Mouse (Mus musculus) heart, postnatal 36 days (tissue): ENCODE results near the gene Cwc25. TPM values are rescaled to one million over a fixed set of nuclear protein-coding genes. Genes with fewer than 3 reads are reported as not detected.

ENCODE experiments used
- DNase-seq, 2 experiments: peaks; one replicate each; pipeline ENCODE4 v3.0.0; 2021 to 2022
- intact Hi-C: fragments of 180-260 bp; cut with DNase I; formaldehyde crosslinking; loops from one replicate; pipeline ENCODE4 v1.15.1; 2025
- microRNA-seq, 2 experiments: library from miRNA; unstranded; fragments of <30 nt; microRNA quantifications; one replicate each; pipeline ENCODE4 v1.2.0; 2021; ENCODE audit warnings: borderline number of aligned reads in 2 of 2
- total RNA-seq, 2 experiments: library from RNA; stranded (reverse); gene quantifications; 2 replicates each; pipeline ENCODE4 v1.2.3; 2021

Gene Cwc25
- total RNA-seq, 2 experiments from 2014 or later, result 7.5 to 7.9 TPM

DNA sequence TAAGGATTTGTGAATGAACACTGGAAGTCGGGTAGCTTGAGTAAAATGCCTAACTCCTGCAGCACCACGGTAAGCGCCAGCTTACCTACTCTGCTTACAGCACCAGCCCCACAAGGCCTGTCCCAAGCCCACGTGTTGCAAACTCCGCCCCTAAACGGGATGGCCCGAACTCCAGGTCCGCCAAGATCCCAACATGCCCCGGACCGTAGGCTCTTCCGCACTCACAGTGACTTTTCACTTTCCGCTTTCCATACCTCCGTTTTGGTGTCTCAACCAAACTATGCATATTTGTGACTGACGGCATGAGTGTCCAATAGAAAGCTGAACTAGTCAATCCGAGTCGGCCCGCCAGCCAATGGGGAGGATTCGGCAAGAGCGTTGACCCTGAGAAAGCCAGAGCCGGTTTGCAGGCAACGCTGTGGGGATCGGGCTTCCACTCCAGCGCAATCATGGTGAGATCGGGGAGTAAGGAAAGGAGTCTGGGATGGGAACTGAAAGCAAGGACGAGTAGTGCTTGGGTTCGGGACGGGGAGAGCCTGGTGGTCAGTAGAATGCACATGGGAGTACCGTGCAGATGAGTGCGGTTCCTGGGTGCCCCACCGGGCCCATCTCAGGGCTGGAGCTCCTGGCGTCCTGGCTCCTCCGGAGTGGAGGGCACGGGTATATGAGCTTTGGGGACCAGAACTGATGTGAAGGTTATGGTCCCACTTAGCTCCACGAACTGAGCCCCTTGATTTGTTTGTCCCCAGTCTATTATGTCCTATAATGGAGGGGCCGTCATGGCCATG lies 63.1 kb downstream of the Cwc25 start, which contains the start of gene Psmb3:
Gene Psmb3 (plus strand): TSS at position 361 of the 788 bp plus-strand sequence.
- intact Hi-C loops, result loop anchor here (5.0 kb wide), 1 partner anchor 284 kb away; the partner anchor contains the start of gene Plxdc1
- peak; percentile 98 to 99 for DNase-seq

DNA sequence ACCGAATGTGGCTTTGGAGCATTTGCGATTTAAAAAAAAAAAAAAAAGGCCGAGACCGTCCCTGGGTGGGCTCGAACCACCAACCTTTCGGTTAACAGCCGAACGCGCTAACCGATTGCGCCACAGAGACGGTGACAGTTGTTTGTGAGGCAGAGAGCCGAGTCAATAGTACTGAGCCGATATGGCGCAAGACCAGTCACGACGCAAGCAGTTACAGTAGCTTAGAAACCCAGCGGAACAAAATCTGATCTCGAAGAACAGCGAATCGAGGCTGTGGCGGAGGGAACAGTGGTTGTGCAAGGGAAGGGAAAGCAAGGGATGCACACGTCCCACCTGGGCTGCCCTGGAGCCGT lies 64.0 kb downstream of the Cwc25 start:
- intact Hi-C loops, result loop anchor here (5.0 kb wide), 1 partner anchor 285 kb away; the partner anchor contains the start of gene Plxdc1
- DNase-seq, result peak; percentile 93 to 95

DNA sequence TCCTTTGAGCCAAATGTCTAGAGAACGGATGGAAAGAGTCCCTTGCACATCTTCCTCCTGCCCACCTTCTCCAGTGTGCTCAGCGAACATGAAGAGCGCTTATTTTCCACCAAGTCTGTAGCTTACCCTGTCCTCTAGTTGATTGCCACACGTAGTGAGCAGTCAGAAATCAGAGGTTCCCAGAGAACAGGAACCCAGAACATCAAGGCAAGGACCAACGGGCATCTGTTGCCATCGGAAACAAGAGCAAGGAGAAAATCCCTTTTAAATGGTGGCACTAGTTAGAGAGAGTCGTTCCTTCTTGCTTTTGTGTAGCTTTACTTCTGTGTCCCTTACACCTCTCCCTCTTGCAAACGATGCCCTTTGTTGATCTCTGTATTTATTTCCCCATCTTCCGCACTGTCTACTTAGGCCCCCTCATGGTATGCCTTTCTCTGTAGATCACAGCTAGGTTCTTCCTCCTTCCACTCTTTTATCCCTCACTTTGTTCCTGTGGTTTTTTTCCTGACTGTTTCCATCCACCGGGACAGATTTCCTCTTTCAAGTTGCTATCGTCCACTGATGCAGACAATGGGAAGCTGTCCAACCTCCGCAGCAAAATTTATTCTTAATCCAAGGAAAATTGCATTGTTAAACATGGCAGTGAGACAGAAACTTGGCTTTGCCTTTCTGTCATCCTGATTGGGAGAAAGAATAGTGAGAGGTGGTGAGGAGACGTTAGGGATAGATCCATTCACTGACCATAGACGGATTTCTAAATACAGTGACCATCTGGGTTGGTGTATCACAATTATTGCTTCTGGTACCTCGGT lies 64.6 kb downstream of the Cwc25 start:
- no peak for DNase-seq
- intact Hi-C loops, result loop anchor here (5.0 kb wide), 1 partner anchor 286 kb away; the partner anchor contains the start of gene Plxdc1

DNA sequence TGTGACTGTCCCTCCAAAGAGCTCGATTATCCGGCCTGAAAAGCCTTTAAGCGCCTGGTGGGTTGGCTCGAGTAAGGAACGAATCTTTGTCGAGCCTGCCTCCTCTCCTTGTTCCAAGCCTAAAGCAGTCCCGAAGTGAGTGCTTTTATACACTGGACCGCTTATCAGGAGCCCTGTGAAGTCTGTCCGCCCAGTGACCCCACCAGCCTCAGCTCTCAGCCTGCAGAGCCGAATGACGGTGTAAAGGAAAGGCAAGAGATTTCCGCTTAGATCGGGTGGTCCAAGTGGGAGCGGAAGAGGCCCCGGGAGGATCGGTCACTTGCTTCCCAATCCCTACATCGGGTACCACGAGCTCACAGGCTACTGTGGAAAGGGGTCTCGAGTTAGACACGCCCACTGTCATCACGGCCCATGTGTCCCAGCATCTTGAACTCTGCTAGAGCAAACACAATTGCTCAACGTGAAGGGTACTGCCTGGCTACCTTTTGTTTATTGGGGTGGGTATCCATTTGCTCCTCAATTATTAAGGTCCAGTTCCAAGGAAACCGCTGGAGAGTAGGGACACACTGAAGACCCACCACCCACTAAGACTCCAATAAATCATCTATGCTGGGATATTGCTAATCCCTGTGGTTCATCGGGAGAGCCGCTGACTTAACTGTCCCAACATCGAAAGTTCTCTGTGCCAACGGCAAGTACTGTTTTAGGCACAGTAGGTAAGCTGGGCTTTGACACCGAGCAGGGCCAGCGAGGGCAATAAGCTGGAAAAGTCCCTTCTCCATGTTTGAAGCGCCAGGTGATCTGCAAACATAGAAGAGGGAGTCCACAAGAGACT lies 65.4 kb downstream of the Cwc25 start:
- intact Hi-C loops, result loop anchor here (5.0 kb wide), 1 partner anchor 286 kb away; the partner anchor contains the start of gene Plxdc1
- peak in 1 of 2 experiments; percentile 52 for DNase-seq

DNA sequence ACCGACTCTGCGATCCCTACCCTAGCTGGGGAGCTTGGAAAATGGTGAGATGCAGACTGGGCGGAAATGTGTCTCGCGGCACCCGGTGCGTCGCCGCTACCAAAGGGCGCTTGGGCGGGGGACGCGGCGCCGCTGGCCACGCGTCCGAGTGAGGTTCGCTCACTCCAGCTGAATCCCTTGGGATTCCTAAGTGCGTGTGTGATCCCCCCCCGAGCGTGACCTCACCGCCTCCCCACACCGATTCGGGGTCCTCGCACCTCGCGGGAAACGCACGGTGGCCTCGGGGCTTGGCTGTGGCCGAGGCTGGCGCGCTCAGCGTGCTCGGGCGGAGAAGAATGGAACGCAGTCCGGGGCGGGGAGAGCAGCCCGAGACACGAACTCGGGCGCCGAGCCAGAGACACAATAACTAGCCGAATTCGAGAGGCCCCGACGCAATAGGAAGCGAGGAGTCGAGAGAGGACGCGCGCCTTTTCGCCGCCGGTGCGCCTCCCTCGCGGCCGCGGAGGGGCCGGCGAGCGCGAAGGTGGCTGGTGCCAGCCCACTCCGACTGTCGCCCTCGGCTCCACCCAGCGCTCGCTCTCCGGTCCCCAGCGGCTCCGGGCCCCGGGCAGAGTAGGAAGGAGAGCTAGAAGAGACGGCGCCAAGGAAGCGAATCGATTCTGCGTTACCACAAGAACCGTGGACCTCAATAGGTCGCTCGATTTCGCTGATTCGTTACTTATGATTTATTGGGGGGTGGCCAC lies 66.2 kb downstream of the Cwc25 start, which contains the start of gene Pcgf2:
Gene Pcgf2 (minus strand): TSS at position 495 of the 743 bp plus-strand sequence.
- intact Hi-C loops, result loop anchor here (5.0 kb wide), 1 partner anchor 287 kb away; the partner anchor contains the start of gene Plxdc1
- peak; percentile 81 to 86 for DNase-seq

DNA sequence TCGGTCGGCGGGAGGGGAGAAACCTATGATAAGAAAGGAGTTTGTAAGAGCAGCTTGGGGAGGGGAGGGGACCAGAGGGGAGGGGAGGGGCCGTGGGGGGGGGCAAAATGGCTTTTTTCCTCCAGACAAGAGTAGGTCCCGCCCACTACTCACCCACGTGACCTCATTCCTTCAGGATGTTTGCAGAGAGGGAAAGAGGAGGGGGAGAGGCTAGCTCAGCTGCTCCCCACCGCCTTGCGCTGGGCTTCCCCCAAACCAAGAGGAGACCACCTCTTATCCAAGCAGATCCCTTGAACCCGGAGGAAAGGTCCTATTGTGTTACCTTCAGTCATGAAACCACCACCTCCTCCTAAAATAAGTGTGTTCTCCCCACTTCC lies 66.7 kb downstream of the Cwc25 start:
- peak; percentile 78 to 80 for DNase-seq
- intact Hi-C loops, result loop anchor here (2.0 to 5.0 kb wide), 2 partner anchors 39 to 288 kb away; partner anchors contain the start of gene Plxdc1

DNA sequence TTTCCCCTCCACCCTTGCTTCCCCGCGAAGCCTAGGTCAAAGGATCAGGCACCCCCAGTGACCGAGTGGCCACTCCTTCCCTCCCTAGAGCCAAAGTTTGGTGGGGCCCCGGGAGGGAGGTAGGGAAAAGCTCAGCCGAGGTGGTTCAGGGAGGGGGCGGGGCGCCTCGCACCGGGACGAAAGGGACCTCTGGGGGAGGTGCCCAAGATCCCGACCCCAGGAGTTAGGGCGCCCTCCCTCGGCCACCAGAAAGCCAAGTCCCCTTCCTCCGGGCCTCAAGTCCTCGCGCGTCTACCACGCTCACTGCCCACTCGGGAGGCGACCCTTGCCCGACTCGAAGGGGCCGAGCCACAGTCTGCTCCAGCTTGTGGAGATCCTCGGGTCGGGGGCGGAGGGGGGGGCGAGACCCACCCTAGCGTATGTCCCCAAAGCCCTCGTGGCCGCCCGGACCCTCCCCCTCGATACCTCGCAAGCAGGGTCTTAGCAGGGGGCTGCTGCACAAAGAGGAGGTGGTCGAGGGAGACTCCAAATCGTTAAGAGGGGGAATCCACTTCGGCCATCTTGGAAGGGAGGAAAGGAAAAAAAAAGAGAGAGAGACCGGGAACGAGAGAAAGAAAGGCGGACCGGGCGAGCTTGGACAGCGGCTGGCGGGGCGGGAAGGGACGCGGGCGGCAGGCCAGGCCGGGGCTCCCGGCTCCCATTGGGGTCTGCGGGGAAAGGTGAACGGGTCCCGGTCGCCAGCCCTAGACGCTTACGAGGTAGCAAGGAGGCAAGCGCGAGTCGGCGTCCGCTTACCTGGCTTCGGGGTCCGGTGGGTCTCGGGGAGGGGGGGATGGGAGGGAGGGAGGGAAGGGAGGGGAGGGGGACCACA lies 67.4 kb downstream of the Cwc25 start:
- DNase-seq, result peak; percentile 66 to 69
- intact Hi-C loops, result loop anchor here (2.0 kb wide), 1 partner anchor 38 kb away; no protein-coding TSS in a partner anchor

DNA sequence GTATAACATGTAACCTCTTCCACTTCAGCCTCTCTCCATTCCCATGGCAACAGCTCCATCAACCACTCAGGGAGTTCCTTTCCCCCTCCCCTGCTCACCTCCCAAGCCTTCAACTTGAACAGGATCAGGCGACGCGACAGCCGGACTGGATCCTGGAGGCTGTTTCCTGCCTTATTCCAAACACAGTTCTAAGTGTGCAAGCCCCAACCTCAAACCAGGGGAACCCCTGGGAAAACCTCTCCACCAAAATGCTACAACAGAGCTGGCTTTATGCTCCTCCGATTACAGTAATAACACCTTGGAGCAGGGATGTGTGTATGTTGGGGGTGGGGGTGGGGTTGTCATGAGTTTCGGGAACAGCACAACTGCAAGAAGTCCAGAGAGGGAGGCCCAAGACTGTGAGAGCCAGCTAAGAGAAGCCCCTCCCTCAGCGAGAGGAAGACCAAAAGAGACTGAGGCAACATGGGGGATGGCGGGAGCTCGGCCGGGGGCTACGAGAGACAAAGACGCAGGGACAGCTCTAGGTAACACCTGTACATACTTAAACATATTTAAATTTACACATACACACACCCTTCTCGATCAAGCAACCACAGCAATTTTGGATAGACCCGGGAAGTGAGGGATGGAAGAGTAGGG lies 68.3 kb downstream of the Cwc25 start:
- intact Hi-C loops, result loop anchor here (2.0 kb wide), 1 partner anchor 37 kb away; no protein-coding TSS in a partner anchor
- no peak for DNase-seq

DNA sequence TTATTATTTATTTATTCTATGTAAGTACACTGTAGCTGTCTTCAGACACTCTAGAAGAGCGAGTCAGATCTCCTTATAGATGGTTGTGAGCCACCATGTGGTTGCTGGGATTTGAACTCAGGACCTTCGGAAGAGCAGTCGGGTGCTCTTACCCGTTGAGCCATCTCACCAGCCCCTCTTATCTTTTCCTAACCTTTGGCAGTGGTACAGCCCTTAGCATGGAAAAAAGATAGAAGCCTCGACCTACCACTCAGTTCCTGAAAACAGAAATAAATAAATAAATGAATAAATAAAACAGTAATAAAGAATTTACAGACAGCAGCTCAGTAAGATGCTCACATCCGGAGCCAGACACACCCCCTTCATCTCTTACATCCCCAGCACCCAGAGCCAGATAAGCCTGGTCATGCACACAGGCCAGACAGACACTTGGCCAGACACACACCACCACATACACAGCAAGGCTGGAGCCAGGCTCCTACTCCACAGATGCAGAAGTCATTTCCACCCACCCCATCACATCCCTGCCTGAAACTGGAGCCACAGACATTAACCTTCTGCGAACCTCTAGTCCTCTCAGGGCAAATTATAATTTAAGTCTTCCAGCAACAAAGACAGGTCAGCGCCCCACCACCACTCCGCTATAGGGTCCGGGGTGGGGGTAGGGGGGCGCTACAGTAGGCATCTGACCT lies 69.0 kb downstream of the Cwc25 start:
- no peak for DNase-seq
- intact Hi-C loops, result no loop called here

DNA sequence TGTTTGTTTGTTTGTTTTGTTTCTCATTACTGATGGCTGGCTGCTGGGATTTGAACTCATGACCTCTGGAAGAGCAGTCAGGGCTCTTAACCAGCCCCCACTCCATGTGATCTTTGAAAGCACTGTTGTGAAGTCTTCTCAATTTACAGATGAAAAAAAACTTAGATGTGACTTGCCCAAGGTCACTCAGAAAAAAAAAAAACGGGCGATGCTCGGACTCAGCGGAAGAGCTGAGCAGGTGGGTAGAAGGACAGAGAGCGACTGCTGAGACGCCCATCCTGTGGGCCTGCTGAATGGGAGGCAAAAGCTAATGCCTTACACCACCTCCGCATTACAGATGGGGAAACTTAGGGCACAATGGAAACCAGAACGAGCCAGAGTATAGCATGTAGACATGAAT lies 69.7 kb downstream of the Cwc25 start:
- intact Hi-C loops, result no loop called here
- no peak for DNase-seq

DNA sequence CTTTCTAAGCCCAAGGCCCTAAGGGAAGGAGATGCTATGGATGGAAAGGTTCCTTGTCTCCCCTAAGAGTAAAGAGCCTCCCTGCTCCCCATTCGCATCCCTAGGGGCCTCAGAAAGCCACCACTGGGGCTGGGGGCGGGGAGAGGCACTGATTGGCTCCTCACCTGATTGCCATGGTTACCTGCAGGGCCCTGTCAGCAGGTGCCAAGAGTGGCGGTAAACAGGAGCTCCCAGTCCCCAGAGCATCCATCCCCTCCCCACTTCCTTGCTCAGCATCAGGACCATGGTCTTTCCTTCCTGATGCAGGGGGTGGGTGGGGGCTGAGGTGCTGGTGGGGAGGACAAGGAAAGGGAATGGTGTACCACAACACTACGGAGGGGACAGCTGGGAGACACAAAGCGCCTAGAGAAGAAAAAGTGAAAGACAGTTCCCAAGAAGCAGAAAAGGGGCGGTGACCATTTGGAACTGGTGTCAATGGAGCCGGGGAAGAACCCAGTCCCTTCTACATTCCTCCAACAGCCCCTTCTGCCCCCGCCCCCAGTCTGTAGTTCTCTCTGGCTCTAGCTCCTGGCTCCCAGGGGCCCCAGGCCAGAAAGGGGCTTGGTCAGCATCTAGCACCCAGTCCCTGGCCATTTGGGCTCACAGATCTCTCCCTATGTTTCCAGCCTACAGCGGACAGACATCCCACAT lies 70.5 kb downstream of the Cwc25 start:
- no peak for DNase-seq
- intact Hi-C loops, result no loop called here

Small RNA genes within 50 kb of the gene (microRNA-seq; reads per million reads assigned to microRNA genes)
- 0 to 0.67 reads per million in 2 experiments for gene Mir8102

Other genes starting within 250 kb of the Cwc25 start
- under 1 TPM; 0.08 to 0.16 TPM for gene Srcin1, start 190.4 kb downstream of the Cwc25 start, total RNA-seq
- 1 to 10 TPM in 1 of 2 experiments, under 1 TPM in 1; 0.95 to 2.4 TPM for gene Epop, start 136.9 kb downstream of the Cwc25 start, total RNA-seq
- 10 to 100 TPM; 67.0 to 68.8 TPM for gene Mllt6, start 103.1 kb downstream of the Cwc25 start, total RNA-seq
- 100 to 1,000 TPM; 146 TPM for gene Cisd3, start 80.7 kb downstream of the Cwc25 start, total RNA-seq
- 1 to 10 TPM; 5.2 to 7.4 TPM for gene Pcgf2, start 66.1 kb downstream of the Cwc25 start, total RNA-seq
- gene Psmb3, start 63.2 kb downstream of the Cwc25 start, total RNA-seq, result 100 to 1,000 TPM; 141 to 151 TPM
- 10 to 100 TPM; 20.6 to 21.7 TPM for gene Pip4k2b, start 21.9 kb downstream of the Cwc25 start, total RNA-seq
- gene 1700001P01Rik, start 9.4 kb upstream of the Cwc25 start, total RNA-seq, result not detected
- gene Rpl23, start 15.9 kb upstream of the Cwc25 start, total RNA-seq, result 100 to 1,000 TPM; 522 TPM
- gene Lasp1, start 32.4 kb upstream of the Cwc25 start, total RNA-seq, result 10 to 100 TPM; 37.7 to 40.7 TPM
- gene B230217C12Rik, start 74.2 kb upstream of the Cwc25 start, total RNA-seq, result 1 to 10 TPM in 1 of 2 experiments, under 1 TPM in 1; 1.00 to 1.4 TPM
- gene Fbxo47, start 117.6 kb upstream of the Cwc25 start, total RNA-seq, result under 1 TPM; 0.35 to 0.69 TPM
- 1 to 10 TPM; 5.1 to 6.2 TPM for gene Plxdc1, start 219.9 kb upstream of the Cwc25 start, total RNA-seq
- gene Arl5c, start 229.6 kb upstream of the Cwc25 start, total RNA-seq, result under 1 TPM; 0.65 to 0.80 TPM